Mouse (Mus musculus) c-Kit-negative CD71-positive TER-119-positive erythroid progenitor cells, embryonic 14.5 days (primary cell): ENCODE data around the gene Espn.

Experiments used
- DNase-seq: peaks from one replicate; pipeline ENCODE4 v3.0.0-alpha.2; 2013; ENCODE audit warnings: low read depth, low spot score

Gene Espn

GRCm38 (mm10) chr4:152072121-152072601 is 80.0 kb downstream of the Espn start, which contains the start of gene Plekhg5:
TSS of gene Plekhg5 (plus strand) at chr4:152072498.
- no peak for DNase-seq

GRCm38 (mm10) chr4:152070494-152071396 is 81.4 kb downstream of the Espn start:
- DNase-seq: no peak
